Mouse (Mus musculus) cerebellum, adult 18-20 months (tissue): ENCODE results near the gene Rundc3a.

Experiments
- DNase-seq, 2 experiments: peaks; one replicate each; pipeline ENCODE4 v3.0.0; 2021

Gene Rundc3a

GRCm38 (mm10) chr11:102434816-102435705, 41.9 kb downstream of the Rundc3a start:
- DNase-seq = peak in 1 of 2 experiments; percentile 28

GRCm38 (mm10) chr11:102435754-102436470, 42.7 kb downstream of the Rundc3a start:
- peak; percentile 44 to 54 for DNase-seq

- DNase-seq = peak in 1 of 2 experiments; percentile 10
Measured at GRCm38 (mm10) chr11:102436471-102436790, 43.2 kb downstream of the Rundc3a start.

DNA sequence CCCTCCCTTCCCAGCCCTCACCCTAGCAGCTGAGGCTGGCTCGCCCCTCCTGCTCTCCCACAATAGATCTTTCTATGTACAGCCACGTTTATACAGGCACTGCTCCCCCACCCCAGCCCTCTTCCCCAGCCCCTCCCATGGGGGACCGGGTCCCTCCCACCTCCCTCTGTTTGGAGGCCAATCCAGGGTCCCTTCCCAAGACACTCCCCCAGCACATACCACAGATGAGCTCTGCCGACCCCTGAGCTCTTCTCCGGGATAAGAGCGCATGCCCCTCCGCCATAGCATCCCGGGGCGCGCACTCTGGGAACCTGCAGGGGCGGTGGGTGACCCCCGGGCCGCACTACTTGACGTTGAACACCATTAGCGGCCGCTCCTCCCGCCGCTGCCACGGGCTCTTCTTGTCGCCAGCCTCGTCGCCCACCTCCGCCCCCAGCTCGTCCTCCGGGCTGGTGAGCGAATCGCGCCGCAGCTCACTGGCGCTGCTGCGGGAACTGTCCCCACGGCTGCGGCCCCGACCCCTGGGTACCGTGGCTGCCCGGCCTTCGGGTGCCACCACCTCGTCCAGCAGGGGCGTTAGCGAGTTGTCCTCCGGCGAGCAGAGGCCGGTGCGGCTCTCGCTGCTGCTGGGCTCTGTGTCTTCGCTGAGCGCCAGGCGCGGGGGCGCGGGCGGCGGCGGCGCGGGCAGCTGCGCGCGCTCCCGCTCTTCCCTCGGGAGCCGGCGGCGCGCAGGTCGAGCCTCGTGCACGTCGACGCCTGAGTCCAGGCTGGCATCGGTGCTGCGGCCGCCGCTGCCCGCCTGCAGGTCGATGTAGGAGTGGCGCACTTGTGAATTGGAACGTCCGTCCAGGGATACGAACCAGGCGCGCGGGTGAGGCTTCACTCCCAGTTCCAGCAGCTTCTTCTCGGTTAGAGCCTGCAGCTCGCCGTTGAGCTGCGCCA, 44.2 kb downstream of the Rundc3a start:
- peak; percentile 56 to 74 for DNase-seq

DNA sequence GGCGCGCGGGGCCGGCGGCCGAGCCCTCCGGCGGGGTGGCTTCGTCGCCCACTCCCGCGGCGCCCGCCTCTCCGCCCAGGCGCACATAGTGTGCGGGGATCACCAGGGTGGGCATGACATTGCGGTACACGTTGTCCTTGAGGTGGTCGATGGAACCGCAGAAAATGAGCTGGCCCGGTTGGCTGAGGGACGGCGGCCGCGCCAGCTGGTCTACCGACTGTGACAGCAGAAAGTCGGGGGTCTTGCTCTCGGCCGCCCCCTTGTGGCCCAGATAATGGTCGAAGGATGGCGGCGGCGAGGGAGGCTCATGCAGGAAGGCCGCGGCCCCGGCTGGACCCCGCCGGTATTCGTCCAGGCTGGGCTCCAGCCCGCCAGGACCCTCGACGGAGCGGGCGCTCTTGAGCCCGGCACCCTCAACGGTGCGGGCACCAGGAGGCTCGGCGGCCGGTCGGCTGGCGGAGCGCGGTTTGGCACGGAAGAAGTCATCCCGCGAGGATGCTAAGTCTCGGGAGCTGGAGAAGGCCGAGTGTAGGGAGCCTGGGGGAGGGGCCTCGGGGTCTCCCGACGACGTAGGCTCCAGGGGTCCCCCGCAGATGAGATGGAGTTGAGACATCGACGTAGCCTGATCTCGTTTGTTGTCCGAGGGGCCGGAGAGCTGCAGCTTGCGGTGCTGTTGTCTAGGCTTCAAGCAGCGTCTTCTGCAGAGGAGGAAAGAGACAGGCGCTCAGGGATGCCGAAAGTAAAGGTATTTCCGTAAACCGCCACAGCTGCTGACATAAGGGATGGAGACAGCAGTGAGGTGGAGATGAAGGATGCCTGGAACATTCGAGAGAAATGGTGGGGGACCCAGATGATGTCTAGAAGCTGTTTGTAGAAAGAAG, 45.2 kb downstream of the Rundc3a start:
- peak; percentile 80 to 89 for DNase-seq

DNA sequence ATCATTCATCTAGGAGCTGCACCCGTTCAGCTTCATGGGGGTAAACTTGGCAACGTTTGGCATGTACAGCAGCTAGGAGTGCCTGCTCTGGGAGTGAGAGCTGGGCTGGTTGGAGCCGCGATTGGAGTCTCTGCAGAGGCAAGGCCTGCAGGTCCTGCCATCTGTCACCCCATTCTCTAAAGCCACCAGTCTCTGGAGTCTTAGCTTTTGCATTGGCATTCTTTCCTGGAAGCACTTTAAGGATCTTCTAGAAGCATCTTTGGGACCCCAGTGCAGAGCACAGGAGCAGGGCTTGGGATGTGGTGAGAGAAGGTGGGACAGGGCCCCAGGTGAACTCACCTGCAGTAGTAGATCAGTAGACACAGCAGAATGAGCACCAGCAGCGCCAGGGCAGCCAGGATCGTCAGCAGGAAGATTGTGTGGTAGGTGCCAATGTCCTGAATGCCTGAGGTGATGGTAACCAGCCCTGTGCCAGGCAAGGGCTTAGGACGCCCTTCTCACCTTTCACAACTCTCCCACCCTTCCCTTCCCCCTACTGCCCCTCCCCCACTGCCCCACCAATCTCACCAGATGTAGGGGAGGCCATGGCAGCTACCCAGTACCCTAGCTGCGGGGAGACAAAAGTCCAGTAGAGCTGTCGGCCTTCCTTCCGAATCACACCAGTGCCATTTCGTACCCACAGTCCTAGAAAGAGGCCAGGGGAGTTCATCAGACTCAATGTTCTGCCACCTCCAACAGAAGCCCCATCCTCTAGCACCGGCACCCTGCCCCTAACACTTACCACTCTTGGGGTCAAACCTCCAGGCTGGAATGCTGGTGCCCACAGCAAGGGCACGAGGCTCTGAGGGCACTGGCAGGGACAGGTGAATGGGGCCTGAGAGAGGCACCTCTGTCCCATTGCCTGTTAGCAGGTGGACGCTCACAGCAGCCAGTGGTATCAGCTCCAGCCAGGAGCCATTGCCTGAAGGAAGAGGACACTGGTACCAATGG, 46.2 kb downstream of the Rundc3a start:
- peak; percentile 76 to 78 for DNase-seq

DNA sequence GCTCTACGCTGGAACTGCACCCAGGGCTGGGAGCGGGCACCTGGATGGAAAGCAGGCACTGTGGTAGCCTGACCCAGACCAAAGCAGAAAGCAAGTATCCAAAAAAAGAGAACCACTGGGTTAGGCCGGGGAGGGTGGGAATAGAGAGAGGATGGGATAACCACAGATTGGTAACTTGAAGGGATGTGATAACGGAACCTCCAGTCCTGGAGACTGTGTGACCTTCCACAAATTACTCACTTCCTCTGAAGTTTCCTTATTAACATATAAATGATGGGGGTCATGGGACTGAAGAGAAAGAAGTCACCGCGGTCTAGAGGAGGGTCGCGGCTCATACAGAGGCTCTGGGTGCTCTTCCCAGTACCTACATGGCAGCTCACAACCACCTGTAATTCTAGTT, 47.1 kb downstream of the Rundc3a start:
- DNase-seq = peak in 1 of 2 experiments; percentile 4

GRCm38 (mm10) chr11:102441434-102441833, 48.2 kb downstream of the Rundc3a start:
- no peak for DNase-seq

DNA sequence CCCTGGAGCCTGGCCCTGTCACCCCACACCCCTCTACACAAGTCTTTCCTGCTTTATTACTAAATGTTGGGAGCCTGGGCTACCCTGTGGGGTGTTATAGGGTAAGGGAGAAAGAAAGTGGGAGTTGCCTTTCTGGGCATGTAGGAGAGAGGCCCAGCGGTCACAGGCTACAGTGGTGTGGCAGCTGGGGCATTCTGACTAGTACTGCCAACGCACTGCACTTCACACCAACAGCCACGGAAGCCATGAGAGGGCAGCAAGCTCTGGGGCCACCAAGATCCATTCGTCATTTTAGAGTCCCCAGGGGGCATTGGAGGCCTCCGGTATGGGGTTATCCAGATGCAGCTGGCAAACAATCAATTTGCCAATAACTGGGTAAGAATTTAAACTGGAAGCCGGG, 48.9 kb downstream of the Rundc3a start:
- no peak for DNase-seq

GRCm38 (mm10) chr11:102443740-102444139, 50.5 kb downstream of the Rundc3a start:
- peak in 1 of 2 experiments; percentile 23 for DNase-seq

GRCm38 (mm10) chr11:102444321-102444720, 51.1 kb downstream of the Rundc3a start:
- DNase-seq = no peak

- DNase-seq = peak in 1 of 2 experiments; percentile 14
Measured at GRCm38 (mm10) chr11:102444781-102445180, 51.6 kb downstream of the Rundc3a start.

GRCm38 (mm10) chr11:102445264-102445890, 52.2 kb downstream of the Rundc3a start:
- DNase-seq = peak; percentile 33 to 49

DNA sequence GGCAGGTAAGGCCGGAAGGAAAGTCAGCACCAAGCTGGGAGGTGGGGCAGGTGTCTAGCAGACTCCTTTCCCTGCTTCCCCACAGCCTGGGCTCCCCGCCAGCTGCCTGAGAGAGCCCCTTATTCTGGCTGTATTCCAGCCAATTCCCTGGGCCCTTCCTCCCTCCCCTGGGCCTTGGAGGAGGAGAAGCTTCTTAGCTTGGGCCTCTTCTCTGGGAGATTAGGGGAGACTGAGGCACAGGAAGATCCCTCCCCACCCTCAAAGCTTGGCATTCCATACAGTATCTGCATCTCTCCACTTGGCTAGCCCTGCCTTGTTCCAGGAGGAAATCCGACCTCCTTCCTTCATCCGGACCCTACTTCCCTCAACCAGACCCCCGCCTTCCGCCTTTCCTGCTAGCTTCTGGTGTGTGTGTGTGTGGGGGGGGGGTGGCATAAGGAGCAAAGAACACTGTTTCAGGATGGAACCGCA, 52.7 kb downstream of the Rundc3a start:
- DNase-seq = peak; percentile 43 to 54

DNA sequence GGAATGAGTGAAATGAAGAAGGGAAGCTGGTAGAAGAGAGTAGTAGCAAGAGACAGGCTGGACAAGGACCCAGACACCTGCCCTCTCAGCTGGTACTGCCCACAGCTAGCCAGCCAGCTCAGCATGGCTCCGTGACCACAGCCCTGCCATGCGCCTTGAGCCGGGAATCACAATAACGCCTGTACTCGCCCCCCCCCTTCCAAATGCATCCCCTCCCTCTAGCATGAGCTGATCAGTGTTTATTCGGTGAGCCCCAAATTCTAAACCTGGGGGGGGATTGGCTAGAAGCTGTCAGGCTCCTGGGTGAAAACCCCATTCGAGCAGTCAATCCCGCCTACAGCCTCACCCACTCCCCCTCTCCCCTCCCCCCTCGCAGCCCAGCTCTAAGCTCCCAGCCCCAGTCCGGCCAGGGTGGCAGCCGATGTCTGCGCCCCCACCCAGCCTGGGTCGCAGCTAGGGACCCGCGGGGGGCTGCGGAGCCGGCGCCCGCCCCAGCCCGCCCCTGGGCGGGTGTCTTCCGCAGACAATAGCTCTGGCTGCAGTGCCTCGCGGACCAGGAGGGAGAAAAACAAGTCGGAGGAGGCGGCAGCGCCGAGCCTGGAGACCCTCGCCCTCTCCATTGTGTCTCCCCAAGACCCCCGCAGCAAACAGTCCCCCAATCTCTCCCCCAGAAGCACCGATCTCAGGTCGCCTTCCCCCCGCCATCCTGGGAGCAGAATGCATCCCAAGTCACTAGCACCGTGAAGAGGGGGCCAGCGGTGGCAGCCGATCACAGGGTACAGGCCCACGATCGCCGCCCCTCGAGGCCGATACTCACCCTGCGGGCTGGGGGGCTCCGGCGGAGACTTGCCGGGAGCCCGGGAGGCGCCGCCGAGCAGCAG, 53.6 kb downstream of the Rundc3a start:
- DNase-seq = peak; percentile 71 to 80

GRCm38 (mm10) chr11:102447497-102447896, 54.3 kb downstream of the Rundc3a start, which contains the start of gene Fam171a2:
Fam171a2 (minus strand) TSS chr11:102447682.
- peak; percentile 80 to 93 for DNase-seq

DNA sequence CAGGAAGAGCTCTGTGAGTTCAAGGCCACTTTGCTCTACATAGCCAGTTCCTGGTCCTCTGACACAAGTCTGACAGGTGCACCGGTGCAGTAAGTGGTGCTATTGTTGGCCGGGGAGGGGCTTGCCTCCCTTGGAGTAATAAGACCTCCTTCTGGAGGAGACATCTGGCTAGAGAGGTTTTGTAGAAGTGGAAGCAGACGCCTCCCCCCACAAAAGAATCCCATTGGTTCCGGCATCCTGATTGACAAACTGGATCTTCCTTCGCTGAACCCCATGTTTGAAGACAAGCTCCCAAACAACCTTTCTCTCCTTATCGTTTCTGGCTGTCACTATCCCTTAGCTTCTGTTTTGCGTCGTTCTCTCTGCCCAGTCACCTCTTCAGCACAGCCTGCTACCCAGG, 55.1 kb downstream of the Rundc3a start:
- DNase-seq = peak in 1 of 2 experiments; percentile 38
